Mouse (Mus musculus): ENCODE measurements around the gene Malsu1. TPM values are rescaled to one million over a fixed set of nuclear protein-coding genes. Genes with fewer than 3 reads are reported as not detected.

Malsu1 gene
- total and polyA plus RNA-seq, 3 experiments = 15.4 to 39.0 (median 34.4) TPM

- intact Hi-C loops (cut with DNase I) = no loop called here
- Histone ChIP-seq H3K9ac (ENCODE audit: low read depth, low read length) (no peak overlapping the region), H3K36me3 (ENCODE audit: control insufficient read depth, insufficient read depth, low read length) (no peaks in the 10 kb centered on the region), H3K27ac (no peak overlapping the region), H3K4me3 (no peak overlapping the region), H3K27me3 (ENCODE audit: control insufficient read depth, insufficient read depth, low read length) (no peaks in the 10 kb centered on the region), H3K79me2 (replicated peaks; ENCODE audit: control insufficient read depth, insufficient read depth, low read length) (no peaks in the 10 kb centered on the region), H3K4me1 (ENCODE audit: control insufficient read depth, insufficient read depth, low read length) (no peaks in the 10 kb centered on the region)
- no peak for DNase-seq
- 74% methylated on average over 8 of the region's 8 CpGs for WGBS
- TF ChIP-seq EP300 (IDR thresholded peaks at IDR 0.05; ENCODE audit: insufficient read depth, low read depth, low read length) = no peak
- no peak for TF ChIP-seq CTCF (IDR thresholded peaks at IDR 0.05)
These were observed 44.9 kb downstream of the Malsu1 start for GRCm38 (mm10) chr6:49118446-49118845.

- DNase-seq = no peak
- 64% methylated on average over 1 of the region's 1 CpGs for WGBS
- Histone ChIP-seq H3K9ac (ENCODE audit: low read depth, low read length) (no peak overlapping the region), H3K4me3 (no peak overlapping the region), H3K36me3 (ENCODE audit: control insufficient read depth, insufficient read depth, low read length) (no peaks in the 10 kb centered on the region), H3K4me1 (ENCODE audit: control insufficient read depth, insufficient read depth, low read length) (no peaks in the 10 kb centered on the region), H3K27ac (no peak overlapping the region), H3K27me3 (ENCODE audit: control insufficient read depth, insufficient read depth, low read length) (no peaks in the 10 kb centered on the region), H3K79me2 (replicated peaks; ENCODE audit: control insufficient read depth, insufficient read depth, low read length) (no peaks in the 10 kb centered on the region)
- TF ChIP-seq EP300 (IDR thresholded peaks at IDR 0.05; ENCODE audit: insufficient read depth, low read depth, low read length) = no peak
- no peak for TF ChIP-seq CTCF (IDR thresholded peaks at IDR 0.05)
- TF ChIP-seq POLR2A (IDR thresholded peaks at IDR 0.05; ENCODE audit: insufficient read depth, low read depth, low read length) = no peak
- intact Hi-C loops (cut with DNase I) = no loop called here
These were observed 46.0 kb downstream of the Malsu1 start for GRCm38 (mm10) chr6:49119462-49120135.

GRCm38 (mm10) chr6:49120370-49120769, 46.8 kb downstream of the Malsu1 start:
- no peak overlapping the region for H3K27ac ChIP-seq
- intact Hi-C loops (cut with DNase I) = no loop called here

GRCm38 (mm10) chr6:49130328-49130727, 56.7 kb downstream of the Malsu1 start:
- H3K36me3 ChIP-seq (ENCODE audit: control insufficient read depth, insufficient read depth, low read length) = no peaks in the 10 kb centered on the region
- no peak overlapping the region for H3K4me3 ChIP-seq
- DNase-seq = no peak
- no peak overlapping the region for H3K27ac ChIP-seq
- no peaks in the 10 kb centered on the region for H3K4me1 ChIP-seq (ENCODE audit: control insufficient read depth, insufficient read depth, low read length)
- H3K79me2 ChIP-seq (replicated peaks; ENCODE audit: control insufficient read depth, insufficient read depth, low read length) = no peaks in the 10 kb centered on the region
- H3K9ac ChIP-seq (ENCODE audit: low read depth, low read length) = no peak overlapping the region
- no peak for TF ChIP-seq POLR2A (IDR thresholded peaks at IDR 0.05; ENCODE audit: insufficient read depth, low read depth, low read length)
- no peak for TF ChIP-seq CTCF (IDR thresholded peaks at IDR 0.05)
- TF ChIP-seq EP300 (IDR thresholded peaks at IDR 0.05; ENCODE audit: insufficient read depth, low read depth, low read length) = no peak
- no peaks in the 10 kb centered on the region for H3K27me3 ChIP-seq (ENCODE audit: control insufficient read depth, insufficient read depth, low read length)
- intact Hi-C loops (cut with DNase I) = no loop called here

More at GRCm38 (mm10) chr6:49120370-49120769, 46.8 kb downstream of the Malsu1 start:
- Histone ChIP-seq H3K79me2 (replicated peaks; ENCODE audit: control insufficient read depth, insufficient read depth, low read length) (no peaks in the 10 kb centered on the region), H3K36me3 (ENCODE audit: control insufficient read depth, insufficient read depth, low read length) (no peaks in the 10 kb centered on the region), H3K4me3 (no peak overlapping the region), H3K9ac (ENCODE audit: low read depth, low read length) (no peak overlapping the region), H3K4me1 (ENCODE audit: control insufficient read depth, insufficient read depth, low read length) (no peaks in the 10 kb centered on the region), H3K27me3 (ENCODE audit: control insufficient read depth, insufficient read depth, low read length) (no peaks in the 10 kb centered on the region)
- no peak for DNase-seq
- TF ChIP-seq EP300 (IDR thresholded peaks at IDR 0.05; ENCODE audit: insufficient read depth, low read depth, low read length) = no peak
- no peak for TF ChIP-seq CTCF (IDR thresholded peaks at IDR 0.05)
- TF ChIP-seq POLR2A (IDR thresholded peaks at IDR 0.05; ENCODE audit: insufficient read depth, low read depth, low read length) = no peak
- WGBS = 90% methylated on average over 3 of the region's 3 CpGs

- H3K4me3 ChIP-seq = no peak overlapping the region
- intact Hi-C loops (cut with DNase I) = no loop called here
- H3K9ac ChIP-seq (ENCODE audit: low read depth, low read length) = no peak overlapping the region
- DNase-seq = no peak
- no peaks in the 10 kb centered on the region for H3K36me3 ChIP-seq (ENCODE audit: control insufficient read depth, insufficient read depth, low read length)
- TF ChIP-seq EP300 (IDR thresholded peaks at IDR 0.05; ENCODE audit: insufficient read depth, low read depth, low read length) (no peak), POLR2A (IDR thresholded peaks at IDR 0.05; ENCODE audit: insufficient read depth, low read depth, low read length) (no peak), CTCF (IDR thresholded peaks at IDR 0.05) (no peak)
- H3K4me1 ChIP-seq (ENCODE audit: control insufficient read depth, insufficient read depth, low read length) = no peaks in the 10 kb centered on the region
- H3K27ac ChIP-seq = no peak overlapping the region
- H3K79me2 ChIP-seq (replicated peaks; ENCODE audit: control insufficient read depth, insufficient read depth, low read length) = no peaks in the 10 kb centered on the region
- H3K27me3 ChIP-seq (ENCODE audit: control insufficient read depth, insufficient read depth, low read length) = no peaks in the 10 kb centered on the region
- 92% methylated on average over 9 of the region's 9 CpGs for WGBS
These were observed 58.3 kb downstream of the Malsu1 start for GRCm38 (mm10) chr6:49131855-49132254.

GRCm38 (mm10) chr6:49132352-49133090, 58.9 kb downstream of the Malsu1 start:
- WGBS = 76% methylated on average over 6 of the region's 6 CpGs
- intact Hi-C loops (cut with DNase I) = no loop called here
- no peaks in the 10 kb centered on the region for H3K4me1 ChIP-seq (ENCODE audit: control insufficient read depth, insufficient read depth, low read length)
- H3K79me2 ChIP-seq (replicated peaks; ENCODE audit: control insufficient read depth, insufficient read depth, low read length) = no peaks in the 10 kb centered on the region
- no peak for TF ChIP-seq POLR2A (IDR thresholded peaks at IDR 0.05; ENCODE audit: insufficient read depth, low read depth, low read length)
- TF ChIP-seq EP300 (IDR thresholded peaks at IDR 0.05; ENCODE audit: insufficient read depth, low read depth, low read length) = no peak
- no peak for TF ChIP-seq CTCF (IDR thresholded peaks at IDR 0.05)
- H3K36me3 ChIP-seq (ENCODE audit: control insufficient read depth, insufficient read depth, low read length) = no peaks in the 10 kb centered on the region
- DNase-seq = no peak
- H3K9ac ChIP-seq (ENCODE audit: low read depth, low read length) = no peak overlapping the region
- H3K27me3 ChIP-seq (ENCODE audit: control insufficient read depth, insufficient read depth, low read length) = no peaks in the 10 kb centered on the region
- no peak overlapping the region for H3K27ac ChIP-seq
- H3K4me3 ChIP-seq = no peak overlapping the region

Other genes starting within 250 kb of the Malsu1 start
- 10 to 100 TPM; 17.0 to 22.0 TPM for gene Tmem176a, start 232.9 kb upstream of the Malsu1 start, total RNA-seq (2021)
- gene Tmem176a, start 232.9 kb upstream of the Malsu1 start, polyA plus RNA-seq (2012; rRNA removed) = 19.3 and 28.1 TPM in 2 replicates
- 10 to 100 TPM; 41.6 to 53.0 TPM for gene Tmem176b, start 232.3 kb upstream of the Malsu1 start, total RNA-seq (2021)
- gene Tmem176b, start 232.3 kb upstream of the Malsu1 start, polyA plus RNA-seq (2012; rRNA removed) = 104 and 108 TPM in 2 replicates
- gene Aoc1, start 200.9 kb upstream of the Malsu1 start, total RNA-seq (2021) = not detected
- gene Aoc1, start 200.9 kb upstream of the Malsu1 start, polyA plus RNA-seq (2012; rRNA removed) = 0.23 and 1.1 TPM in 2 replicates
- not detected for gene 1600015I10Rik, start 143.9 kb upstream of the Malsu1 start, total RNA-seq (2021)
- gene 1600015I10Rik, start 143.9 kb upstream of the Malsu1 start, polyA plus RNA-seq (2012; rRNA removed) = 0.08 and 0.12 TPM in 2 replicates
- gene Doxl2, start 98.8 kb upstream of the Malsu1 start, total RNA-seq (2021) = not detected
- gene Doxl2, start 98.8 kb upstream of the Malsu1 start, polyA plus RNA-seq (2012; rRNA removed) = not detected in 2 replicates
- gene Svs1, start 86.9 kb upstream of the Malsu1 start, total RNA-seq (2021) = not detected
- gene Svs1, start 86.9 kb upstream of the Malsu1 start, polyA plus RNA-seq (2012; rRNA removed) = not detected in 2 replicates
- 1 to 10 TPM in 1 of 2 experiments, under 1 TPM in 1; 0.84 to 1.3 TPM for gene Gpnmb, start 37.2 kb upstream of the Malsu1 start, total RNA-seq (2021)
- 2.4 and 4.9 TPM in 2 replicates for gene Gpnmb, start 37.2 kb upstream of the Malsu1 start, polyA plus RNA-seq (2012; rRNA removed)
- gene Igf2bp3, start 141.2 kb downstream of the Malsu1 start, total RNA-seq (2021) = not detected
- gene Igf2bp3, start 141.2 kb downstream of the Malsu1 start, polyA plus RNA-seq (2012; rRNA removed) = not detected in 2 replicates
- 10 to 100 TPM; 23.1 to 26.4 TPM for gene Tra2a, start 190.2 kb downstream of the Malsu1 start, total RNA-seq (2021)
- 21.0 and 38.4 TPM in 2 replicates for gene Tra2a, start 190.2 kb downstream of the Malsu1 start, polyA plus RNA-seq (2012; rRNA removed)
- 1 to 10 TPM; 4.4 to 4.8 TPM for gene Ccdc126, start 245.5 kb downstream of the Malsu1 start, total RNA-seq (2021)
- gene Ccdc126, start 245.5 kb downstream of the Malsu1 start, polyA plus RNA-seq (2012; rRNA removed) = 2.5 and 3.3 TPM in 2 replicates

Measured in heart, adult 2 months (tissue).